Mouse (Mus musculus) hindbrain, embryonic 14.5 days (tissue): ENCODE data around the gene Lrrc4. TPM values are rescaled to one million over a fixed set of nuclear protein-coding genes. Genes with fewer than 3 reads are reported as not detected.

Source experiments
- ATAC-seq: fragments of 200-750 bp; cut with Nextera tagmentation; 2 replicates; pipeline ENCODE4 v1.8.0; 2017; ENCODE audit warnings: moderate number of reproducible peaks, mild to moderate bottlenecking, moderate TSS enrichment, moderate library complexity; ENCODE audit not compliant: low FRiP score
- DNase-seq: peaks from one replicate; pipeline ENCODE4 v3.0.0-alpha.2; 2015; ENCODE audit warnings: low spot score
- H3K27ac ChIP-seq: fragments of 300-500 bp; sonication (generic); 2 replicates; pipeline ENCODE4 v1.5.1; 2014; ENCODE audit warnings: mild to moderate bottlenecking, moderate library complexity
- H3K27me3 ChIP-seq: fragments of 300-500 bp; sonication (generic); 2 replicates; pipeline ENCODE4 v1.6.1; 2014; ENCODE audit warnings: mild to moderate bottlenecking, low read length, mixed read lengths; ENCODE audit not compliant: control insufficient read depth, insufficient read depth
- H3K36me3 ChIP-seq: fragments of 300-500 bp; sonication (generic); replicated peaks from 2 replicates; pipeline ENCODE4 v1.6.1; 2014; ENCODE audit not compliant: control insufficient read depth, insufficient read depth
- H3K4me1 ChIP-seq: fragments of 300-500 bp; sonication (generic); replicated peaks from 2 replicates; pipeline ENCODE4 v1.6.1; 2014; ENCODE audit warnings: antibody characterized with exemption, low read length, mixed read lengths; ENCODE audit not compliant: control insufficient read depth, insufficient read depth
- H3K4me2 ChIP-seq: fragments of 300-500 bp; sonication (generic); replicated peaks from 2 replicates; pipeline ENCODE4 v1.6.1; 2014; ENCODE audit warnings: mild to moderate bottlenecking, moderate library complexity
- H3K4me3 ChIP-seq: fragments of 300-500 bp; sonication (generic); replicated peaks from 2 replicates; pipeline ENCODE4 v1.5.1; 2014; ENCODE audit warnings: mild to moderate bottlenecking, low read length
- H3K9ac ChIP-seq: fragments of 300-500 bp; sonication (generic); 2 replicates; pipeline ENCODE4 v1.6.1; 2014
- H3K9me3 ChIP-seq: fragments of 300-500 bp; sonication (generic); 2 replicates; pipeline ENCODE4 v1.6.1; 2016; ENCODE audit warnings: low read length; ENCODE audit not compliant: control insufficient read depth
- whole genome bisulfite sequencing: fragments of 180-500 bp; shearing (Covaris S2); extraction: QIAGEN DNeasy Blood & Tissue Kit; methylation state at CpG from one replicate; pipeline ENCODE4 v1.1.7; 2014; 5-methylcytosine and 5-hydroxymethylcytosine counted together
- polyA plus RNA-seq: library from polyadenylated mRNA; unstranded; fragments of >200 nt; fragmentation: Nextera tagmentation; extraction: Ambion mirVana; gene quantifications from 2 replicates; pipeline ENCODE4 v1.2.1, GENCODE M21; 2014

The Lrrc4 gene
- polyA plus RNA-seq, 1 experiment from 2014 or later: 9.6 TPM

- 93% methylated on average over 3 of the region's 3 CpGs for WGBS
- no peak overlapping the region for H3K9ac ChIP-seq
- ATAC-seq (no peak), DNase-seq (no peak)
- peaks cover 65% of the 10 kb centered on the region for H3K4me1 ChIP-seq
- no peak overlapping the region for H3K4me2 ChIP-seq
- H3K4me3 ChIP-seq: no peak overlapping the region
- no peaks in the 10 kb centered on the region for H3K9me3 ChIP-seq
- peaks cover 44% of the 10 kb centered on the region for H3K36me3 ChIP-seq
- no peaks in the 10 kb centered on the region for H3K27me3 ChIP-seq
- H3K27ac ChIP-seq: no peak overlapping the region
Observed at GRCm38 (mm10) chr6:28823375-28823774, 8.2 kb downstream of the Lrrc4 start.

- 70% methylated on average over 3 of the region's 3 CpGs for WGBS
- no peaks in the 10 kb centered on the region for H3K27me3 ChIP-seq
- ATAC-seq (no peak), DNase-seq (no peak)
- H3K4me3 ChIP-seq: no peak overlapping the region
- H3K4me1 ChIP-seq: peaks cover 56% of the 10 kb centered on the region
- no peak overlapping the region for H3K27ac ChIP-seq
- H3K4me2 ChIP-seq: no peak overlapping the region
- H3K36me3 ChIP-seq: peaks cover 45% of the 10 kb centered on the region
- H3K9ac ChIP-seq: no peak overlapping the region
- H3K9me3 ChIP-seq: no peaks in the 10 kb centered on the region
Observed at GRCm38 (mm10) chr6:28822296-28822695, 9.3 kb downstream of the Lrrc4 start.

GRCm38 (mm10) chr6:28819509-28820358 lies 11.8 kb downstream of the Lrrc4 start:
- no peak for DNase-seq
- Histone ChIP-seq H3K27me3 (no peaks in the 10 kb centered on the region), H3K36me3 (peaks cover 70% of the 10 kb centered on the region), H3K9me3 (no peaks in the 10 kb centered on the region), H3K9ac (no peak overlapping the region), H3K27ac (peak overlapping the region; percentile 45; the same call in 1 of the 2 replicates), H3K4me1 (peaks cover 31% of the 10 kb centered on the region), H3K4me2 (0 out of 2 replicates have a peak overlapping the region, but pooled peaks have one; percentile 3), H3K4me3 (no peak overlapping the region)
- peak; percentile 79 for ATAC-seq
- WGBS: 41% methylated on average over 13 of the region's 13 CpGs

- DNase-seq (no peak), ATAC-seq (no peak)
- Histone ChIP-seq H3K36me3 (peaks cover 58% of the 10 kb centered on the region), H3K4me3 (no peak overlapping the region), H3K4me1 (peaks cover 30% of the 10 kb centered on the region), H3K4me2 (no peak overlapping the region), H3K9me3 (no peaks in the 10 kb centered on the region), H3K27me3 (no peaks in the 10 kb centered on the region), H3K27ac (no peak overlapping the region), H3K9ac (no peak overlapping the region)
- WGBS: 72% methylated on average over 9 of the region's 9 CpGs
Observed at GRCm38 (mm10) chr6:28817039-28817438, 14.5 kb downstream of the Lrrc4 start.

- Histone ChIP-seq H3K9ac (no peak overlapping the region), H3K4me2 (no peak overlapping the region), H3K9me3 (no peaks in the 10 kb centered on the region), H3K27ac (no peak overlapping the region), H3K36me3 (peaks cover 53% of the 10 kb centered on the region), H3K27me3 (no peaks in the 10 kb centered on the region), H3K4me3 (no peak overlapping the region), H3K4me1 (peaks cover 12% of the 10 kb centered on the region; the same call in 1 of the 2 replicates)
- ATAC-seq (no peak), DNase-seq (no peak)
- WGBS: 87% methylated on average over 2 of the region's 2 CpGs
Observed at GRCm38 (mm10) chr6:28814895-28815294, 16.7 kb downstream of the Lrrc4 start.

GRCm38 (mm10) chr6:28813057-28813456 lies 18.5 kb downstream of the Lrrc4 start:
- 85% methylated on average over 9 of the region's 9 CpGs for WGBS
- no peaks in the 10 kb centered on the region for H3K9me3 ChIP-seq
- no peak overlapping the region for H3K4me2 ChIP-seq
- no peaks in the 10 kb centered on the region; the same call in 1 of the 2 replicates for H3K4me1 ChIP-seq
- no peak overlapping the region for H3K9ac ChIP-seq
- no peak overlapping the region for H3K27ac ChIP-seq
- no peaks in the 10 kb centered on the region for H3K27me3 ChIP-seq
- peaks cover 52% of the 10 kb centered on the region for H3K36me3 ChIP-seq
- no peak for DNase-seq
- no peak overlapping the region for H3K4me3 ChIP-seq
- no peak for ATAC-seq

- H3K4me3 ChIP-seq: no peak overlapping the region
- H3K9me3 ChIP-seq: no peaks in the 10 kb centered on the region
- H3K4me2 ChIP-seq: no peak overlapping the region
- DNase-seq (no peak), ATAC-seq (no peak)
- no peaks in the 10 kb centered on the region for H3K27me3 ChIP-seq
- H3K27ac ChIP-seq: no peak overlapping the region
- no peaks in the 10 kb centered on the region for H3K4me1 ChIP-seq
- WGBS: 86% methylated on average over 5 of the region's 5 CpGs
- H3K36me3 ChIP-seq: peaks cover 15% of the 10 kb centered on the region
- H3K9ac ChIP-seq: no peak overlapping the region
Observed at GRCm38 (mm10) chr6:28804751-28805150, 26.8 kb downstream of the Lrrc4 start.

GRCm38 (mm10) chr6:28803678-28804279 lies 27.8 kb downstream of the Lrrc4 start:
- Histone ChIP-seq H3K36me3 (0 out of 2 replicates have a peak, but pooled peaks cover 7% of the 10 kb centered on the region), H3K27ac (no peak overlapping the region), H3K4me1 (no peaks in the 10 kb centered on the region), H3K27me3 (no peaks in the 10 kb centered on the region), H3K9ac (no peak overlapping the region), H3K9me3 (no peaks in the 10 kb centered on the region), H3K4me2 (no peak overlapping the region), H3K4me3 (no peak overlapping the region)
- DNase-seq: no peak
- ATAC-seq: no peak
- 94% methylated on average over 6 of the region's 6 CpGs for WGBS

- Histone ChIP-seq H3K4me1 (0 out of 2 replicates have a peak, but pooled peaks cover under 1% of the 10 kb centered on the region), H3K9me3 (no peaks in the 10 kb centered on the region), H3K36me3 (0 out of 2 replicates have a peak, but pooled peaks cover 4% of the 10 kb centered on the region), H3K4me3 (no peak overlapping the region), H3K27ac (no peak overlapping the region), H3K4me2 (no peak overlapping the region), H3K9ac (no peak overlapping the region), H3K27me3 (no peaks in the 10 kb centered on the region)
- DNase-seq (no peak), ATAC-seq (no peak)
- 84% methylated on average over 3 of the region's 3 CpGs for WGBS
Observed at GRCm38 (mm10) chr6:28800976-28801375, 30.6 kb downstream of the Lrrc4 start.
